Mouse (Mus musculus) midbrain, embryonic 16.5 days (tissue): ENCODE results near the gene Ap2s1. TPM values are rescaled to one million over a fixed set of nuclear protein-coding genes. Genes with fewer than 3 reads are reported as not detected.

Experiments
- polyA plus RNA-seq: library from polyadenylated mRNA; unstranded; fragments of >200 nt; fragmentation: Nextera tagmentation; extraction: Ambion mirVana; gene quantifications from 2 replicates; pipeline ENCODE4 v1.2.1, GENCODE M21; 2015

Gene Ap2s1
- polyA plus RNA-seq, 1 experiment from 2014 or later: 461 TPM

Other genes starting within 250 kb of the Ap2s1 start
- 32.2 and 34.7 TPM in 2 replicates for gene Arhgap35, start 123.4 kb upstream of the Ap2s1 start, polyA plus RNA-seq
- not detected in 2 replicates for gene Ceacam15, start 62.7 kb upstream of the Ap2s1 start, polyA plus RNA-seq
- gene Ceacam9, start 16.5 kb upstream of the Ap2s1 start, polyA plus RNA-seq: 0.18 TPM in 1 of 2 replicates, not detected in the other
- 10.1 and 10.7 TPM in 2 replicates for gene Slc1a5, start 42.9 kb downstream of the Ap2s1 start, polyA plus RNA-seq
- 185 and 199 TPM in 2 replicates for gene Strn4, start 77.5 kb downstream of the Ap2s1 start, polyA plus RNA-seq
- gene Fkrp, start 78.3 kb downstream of the Ap2s1 start, polyA plus RNA-seq: 52.1 and 53.8 TPM in 2 replicates
- gene Prkd2, start 104.5 kb downstream of the Ap2s1 start, polyA plus RNA-seq: 6.0 and 6.9 TPM in 2 replicates
- 2.6 and 3.0 TPM in 2 replicates for gene Dact3, start 136.9 kb downstream of the Ap2s1 start, polyA plus RNA-seq
- 14.0 and 49.2 TPM in 2 replicates for gene Gng8, start 153.4 kb downstream of the Ap2s1 start, polyA plus RNA-seq
- 0.22 and 0.23 TPM in 2 replicates for gene Ptgir, start 168.1 kb downstream of the Ap2s1 start, polyA plus RNA-seq
- 405 and 443 TPM in 2 replicates for gene Calm3, start 185.7 kb downstream of the Ap2s1 start, polyA plus RNA-seq
- 186 and 206 TPM in 2 replicates for gene Pnmal2, start 206.3 kb downstream of the Ap2s1 start, polyA plus RNA-seq
- gene Pnmal1, start 221.3 kb downstream of the Ap2s1 start, polyA plus RNA-seq: 83.1 and 89.5 TPM in 2 replicates
- gene Gm42372, start 244.7 kb downstream of the Ap2s1 start, polyA plus RNA-seq: 7.2 and 7.3 TPM in 2 replicates